Mouse (Mus musculus) E14TG2a.4 (cell line): ENCODE data around the gene Mid1ip1.

Experiments
- H3K27me3 ChIP-seq: 2 replicates; pipeline ENCODE4 v1.6.1; 2014; ENCODE audit warnings: low read length, control low read depth; ENCODE audit not compliant: insufficient read depth
- H3K36me3 ChIP-seq: 2 replicates; pipeline ENCODE4 v1.6.1; 2014; ENCODE audit warnings: low read length, control low read depth; ENCODE audit not compliant: insufficient read depth
- H3K4me1 ChIP-seq: replicated peaks from 2 replicates; pipeline ENCODE4 v1.6.1; 2014; ENCODE audit warnings: low read depth, low read length, control low read depth
- H3K4me3 ChIP-seq: replicated peaks from 2 replicates; pipeline ENCODE4 v1.5.1; 2014; ENCODE audit warnings: mild to moderate bottlenecking, low read length
- H3K9me3 ChIP-seq: 2 replicates; pipeline ENCODE4 v1.6.1; 2014; ENCODE audit warnings: low read length, control low read depth
- CTCF ChIP-seq: conservative IDR thresholded peaks from 2 replicates; pipeline ENCODE4 v1.5.1; 2014; ENCODE audit warnings: low read length
- NANOG ChIP-seq: IDR thresholded peaks from 2 replicates; pipeline ENCODE4 v1.6.1; 2014; ENCODE audit warnings: borderline replicate concordance, low read length, mixed read lengths
- POU5F1 ChIP-seq: IDR thresholded peaks from 2 replicates; pipeline ENCODE4 v1.6.1; 2014; ENCODE audit warnings: low read length, borderline replicate concordance

The Mid1ip1 gene

DNA sequence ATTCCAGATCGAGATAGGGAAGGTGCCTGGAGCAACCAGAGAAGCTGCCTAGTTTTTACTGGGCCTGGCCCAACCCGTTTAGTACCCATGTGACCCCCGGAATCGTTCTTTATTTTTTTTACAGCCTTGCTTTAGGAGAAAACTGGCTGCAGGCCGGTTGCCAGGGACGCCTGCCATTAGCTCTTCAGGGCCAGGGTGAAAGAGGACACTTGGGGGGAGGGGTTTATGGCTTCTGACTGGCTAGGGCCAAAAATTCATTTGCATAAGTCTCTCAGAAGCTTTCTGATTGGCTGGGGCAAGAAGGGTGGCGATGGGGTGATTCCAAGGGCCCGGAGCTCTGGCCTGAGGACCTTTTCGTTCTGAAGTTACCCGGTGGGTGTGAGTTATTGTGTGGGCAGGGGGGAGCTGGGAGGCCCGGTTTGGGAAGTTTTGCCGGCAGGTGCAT, at the start of gene Mid1ip1:
TSS of gene Mid1ip1 (plus strand) at position 318 of the 445 bp plus-strand sequence.
- TF ChIP-seq CTCF (no peak), NANOG (no peak), POU5F1 (no peak)
- Histone ChIP-seq H3K36me3 (no peaks in the 10 kb centered on the region), H3K4me1 (peaks cover 4% of the 10 kb centered on the region; the same call in 1 of the 2 replicates), H3K9me3 (peaks cover 4% of the 10 kb centered on the region; the same call in 1 of the 2 replicates), H3K27me3 (no peaks in the 10 kb centered on the region), H3K4me3 (peak within 1 kb of the TSS; percentile 80)

DNA sequence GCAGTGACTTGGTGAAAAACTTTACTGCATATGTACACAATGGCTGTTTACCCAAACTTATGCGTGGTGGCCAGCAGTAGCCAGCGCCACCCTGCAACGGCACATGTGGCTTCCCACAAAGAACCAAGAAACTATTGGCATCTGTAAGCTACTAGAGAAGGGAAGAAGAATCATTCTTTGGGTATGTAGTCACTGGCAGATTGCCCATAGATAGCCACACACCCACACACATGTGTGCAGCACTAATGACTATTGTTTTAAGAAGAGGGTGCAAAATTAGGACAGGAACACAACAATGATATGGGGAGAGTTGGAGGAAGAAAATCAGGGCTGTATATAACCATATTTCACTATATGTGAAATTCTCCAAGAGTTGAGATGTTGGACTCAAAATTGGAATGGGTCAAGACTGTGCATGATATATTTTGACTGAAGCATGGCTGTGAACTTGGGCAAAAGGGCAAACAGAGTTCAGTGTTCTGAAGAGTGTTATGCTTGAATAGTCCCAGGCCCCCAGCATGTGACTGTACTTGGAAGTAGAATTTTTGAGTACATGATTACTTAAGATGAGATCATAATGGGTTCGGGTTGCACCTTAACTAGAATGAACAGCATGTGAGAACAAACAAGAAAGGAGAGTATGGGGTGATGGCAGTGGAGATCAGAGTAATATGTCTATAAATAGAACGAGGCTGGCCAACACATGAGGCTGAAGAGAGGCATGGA, 20.2 kb upstream of the Mid1ip1 start:
- H3K4me3 ChIP-seq: no peak overlapping the region
- H3K9me3 ChIP-seq: no peaks in the 10 kb centered on the region
- TF ChIP-seq CTCF: no peak
- TF ChIP-seq NANOG: no peak
- TF ChIP-seq POU5F1: no peak
- H3K36me3 ChIP-seq: no peaks in the 10 kb centered on the region
- H3K27me3 ChIP-seq: no peaks in the 10 kb centered on the region
- no peaks in the 10 kb centered on the region for H3K4me1 ChIP-seq

DNA sequence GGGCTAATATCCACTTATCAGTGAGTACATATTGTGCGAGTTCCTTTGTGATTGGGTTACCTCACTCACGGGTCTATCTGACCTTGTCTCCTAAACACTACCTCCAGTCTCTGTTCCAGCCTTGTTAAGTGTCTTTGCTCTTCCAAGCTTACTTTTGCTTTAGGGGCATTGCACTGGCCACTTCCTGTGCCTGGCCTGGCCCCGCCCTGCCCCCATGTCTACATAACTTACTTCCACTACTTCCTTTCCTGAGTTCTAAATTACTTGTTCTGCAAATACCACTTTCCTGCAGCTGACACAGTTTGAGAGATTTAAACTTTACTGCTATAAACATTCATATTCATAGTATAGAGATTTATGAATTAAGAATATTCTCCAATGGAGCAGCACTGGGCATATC, 8.1 kb upstream of the Mid1ip1 start:
- H3K4me3 ChIP-seq: no peak overlapping the region
- H3K9me3 ChIP-seq: no peaks in the 10 kb centered on the region
- H3K4me1 ChIP-seq: no peaks in the 10 kb centered on the region
- H3K36me3 ChIP-seq: no peaks in the 10 kb centered on the region
- TF ChIP-seq NANOG: no peak
- TF ChIP-seq POU5F1: no peak
- no peak for TF ChIP-seq CTCF
- no peaks in the 10 kb centered on the region for H3K27me3 ChIP-seq

DNA sequence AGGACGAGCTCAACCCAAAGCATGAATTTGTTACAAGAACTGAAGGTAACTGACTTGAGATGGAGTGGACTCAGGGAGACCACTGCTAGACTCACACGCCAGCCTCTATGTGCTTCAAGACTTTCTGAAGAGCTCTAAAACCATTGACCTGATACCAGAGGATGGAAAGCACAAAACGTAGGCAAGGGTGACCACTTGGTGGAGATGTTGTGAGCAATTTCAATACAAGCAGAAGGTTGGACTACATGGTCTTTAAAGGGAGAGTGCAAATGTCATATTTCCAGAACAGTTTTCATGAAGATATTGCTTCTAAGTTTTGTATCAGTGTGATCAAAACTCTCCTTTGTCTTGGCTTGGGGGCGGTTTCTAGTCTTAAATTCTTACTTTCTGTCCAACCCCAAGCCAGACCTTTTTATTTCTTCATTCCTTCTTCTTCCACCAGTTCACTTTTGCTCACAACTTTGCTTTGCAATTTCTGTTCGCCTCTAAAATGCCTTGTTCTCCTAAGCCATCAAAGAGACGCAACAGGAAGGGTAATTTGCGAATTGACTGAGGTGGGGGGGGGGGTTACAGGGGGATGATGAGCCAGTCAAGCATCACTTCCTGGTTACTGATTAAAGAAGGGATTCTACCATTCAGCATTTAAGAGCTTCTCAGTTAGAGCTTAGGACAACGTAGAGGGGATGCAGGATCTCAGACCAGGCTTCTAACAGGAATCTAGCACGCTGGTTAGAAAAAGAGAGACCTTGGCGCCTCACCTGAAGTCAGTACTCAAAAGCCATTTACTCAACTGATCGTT, 775 bp upstream of the Mid1ip1 start:
- peaks cover 4% of the 10 kb centered on the region; the same call in 1 of the 2 replicates for H3K9me3 ChIP-seq
- no peaks in the 10 kb centered on the region for H3K36me3 ChIP-seq
- TF ChIP-seq CTCF (no peak), POU5F1 (no peak), NANOG (no peak)
- H3K4me1 ChIP-seq: peaks cover 4% of the 10 kb centered on the region; the same call in 1 of the 2 replicates
- H3K27me3 ChIP-seq: no peaks in the 10 kb centered on the region
- H3K4me3 ChIP-seq: no peak overlapping the region; the same call in 1 of the 2 replicates

DNA sequence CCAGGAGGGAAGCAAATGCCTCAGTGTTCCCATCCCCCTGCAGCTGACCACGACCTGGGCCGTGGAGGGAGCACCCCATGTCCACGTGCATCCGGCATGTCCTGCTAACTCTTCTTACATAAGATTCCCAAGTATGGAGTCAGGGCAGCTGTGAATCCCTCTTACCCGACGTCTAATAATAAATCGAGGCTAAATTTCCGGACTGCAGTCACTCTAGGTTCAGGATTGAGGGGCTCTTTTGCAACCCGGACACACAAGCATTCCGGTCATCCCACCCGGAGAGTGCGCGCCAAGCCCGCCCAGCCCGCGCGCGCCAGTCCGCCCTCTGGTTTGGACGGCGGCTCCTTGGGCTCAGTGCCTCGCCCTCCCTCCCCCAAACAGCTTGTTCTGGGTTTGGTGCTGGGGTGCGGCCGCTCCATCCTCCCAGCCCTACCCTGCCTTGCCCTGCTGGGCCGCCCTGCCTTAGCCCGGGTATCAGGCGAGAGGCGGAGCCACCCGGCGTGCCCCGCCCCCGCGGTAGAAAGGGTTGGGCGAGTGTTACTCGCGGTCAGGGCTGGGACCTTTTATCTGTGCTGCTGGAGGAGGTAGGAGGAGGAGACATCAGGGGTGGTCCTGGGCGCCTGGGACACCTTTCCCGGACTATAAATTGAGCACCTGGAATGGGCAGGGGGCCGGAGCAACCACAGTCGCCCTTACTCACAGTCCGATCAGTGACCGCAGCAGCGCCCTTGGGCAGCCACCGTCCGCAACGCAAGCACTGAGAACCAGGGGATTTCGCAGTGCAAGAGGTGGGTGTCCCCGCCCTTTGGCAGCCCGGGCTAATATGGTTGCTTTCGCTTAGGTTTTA, 2.3 kb downstream of the Mid1ip1 start:
- peaks cover 4% of the 10 kb centered on the region; the same call in 1 of the 2 replicates for H3K9me3 ChIP-seq
- TF ChIP-seq CTCF: no peak
- H3K4me1 ChIP-seq: peaks cover 7% of the 10 kb centered on the region; the same call in 1 of the 2 replicates
- H3K36me3 ChIP-seq: no peaks in the 10 kb centered on the region
- peak overlapping the region; percentile 80 for H3K4me3 ChIP-seq
- H3K27me3 ChIP-seq: no peaks in the 10 kb centered on the region

DNA sequence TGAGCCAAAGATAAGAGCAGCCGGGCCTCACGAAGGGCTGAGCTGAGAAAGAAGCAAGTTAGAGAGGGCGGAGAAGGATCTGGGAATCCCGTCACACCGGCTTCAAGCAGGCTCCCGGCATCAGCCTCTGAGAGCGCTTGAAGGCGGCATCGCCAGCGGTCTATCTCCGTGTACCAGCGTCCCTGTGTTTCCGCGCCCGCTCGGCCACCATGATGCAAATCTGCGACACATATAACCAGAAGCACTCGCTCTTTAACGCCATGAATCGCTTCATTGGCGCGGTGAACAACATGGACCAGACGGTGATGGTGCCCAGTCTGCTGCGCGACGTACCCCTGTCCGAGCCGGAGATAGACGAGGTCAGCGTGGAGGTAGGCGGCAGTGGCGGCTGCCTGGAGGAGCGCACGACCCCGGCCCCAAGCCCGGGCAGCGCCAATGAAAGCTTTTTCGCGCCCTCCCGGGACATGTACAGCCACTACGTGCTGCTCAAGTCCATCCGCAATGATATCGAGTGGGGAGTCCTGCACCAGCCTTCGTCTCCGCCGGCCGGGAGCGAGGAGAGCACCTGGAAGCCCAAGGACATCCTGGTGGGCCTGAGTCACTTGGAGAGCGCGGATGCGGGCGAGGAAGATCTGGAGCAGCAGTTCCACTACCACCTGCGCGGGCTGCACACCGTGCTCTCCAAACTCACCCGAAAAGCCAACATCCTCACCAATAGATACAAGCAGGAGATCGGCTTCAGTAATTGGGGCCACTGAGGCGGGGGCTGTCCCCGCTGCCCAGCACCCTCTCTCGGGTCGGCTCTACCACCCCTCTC, 3.4 kb downstream of the Mid1ip1 start:
- no peaks in the 10 kb centered on the region for H3K27me3 ChIP-seq
- no peaks in the 10 kb centered on the region; the same call in 1 of the 2 replicates for H3K9me3 ChIP-seq
- TF ChIP-seq NANOG (no peak), CTCF (no peak), POU5F1 (no peak)
- H3K4me1 ChIP-seq: peaks cover 7% of the 10 kb centered on the region; the same call in 1 of the 2 replicates
- H3K36me3 ChIP-seq: no peaks in the 10 kb centered on the region
- H3K4me3 ChIP-seq: peak overlapping the region; percentile 80

DNA sequence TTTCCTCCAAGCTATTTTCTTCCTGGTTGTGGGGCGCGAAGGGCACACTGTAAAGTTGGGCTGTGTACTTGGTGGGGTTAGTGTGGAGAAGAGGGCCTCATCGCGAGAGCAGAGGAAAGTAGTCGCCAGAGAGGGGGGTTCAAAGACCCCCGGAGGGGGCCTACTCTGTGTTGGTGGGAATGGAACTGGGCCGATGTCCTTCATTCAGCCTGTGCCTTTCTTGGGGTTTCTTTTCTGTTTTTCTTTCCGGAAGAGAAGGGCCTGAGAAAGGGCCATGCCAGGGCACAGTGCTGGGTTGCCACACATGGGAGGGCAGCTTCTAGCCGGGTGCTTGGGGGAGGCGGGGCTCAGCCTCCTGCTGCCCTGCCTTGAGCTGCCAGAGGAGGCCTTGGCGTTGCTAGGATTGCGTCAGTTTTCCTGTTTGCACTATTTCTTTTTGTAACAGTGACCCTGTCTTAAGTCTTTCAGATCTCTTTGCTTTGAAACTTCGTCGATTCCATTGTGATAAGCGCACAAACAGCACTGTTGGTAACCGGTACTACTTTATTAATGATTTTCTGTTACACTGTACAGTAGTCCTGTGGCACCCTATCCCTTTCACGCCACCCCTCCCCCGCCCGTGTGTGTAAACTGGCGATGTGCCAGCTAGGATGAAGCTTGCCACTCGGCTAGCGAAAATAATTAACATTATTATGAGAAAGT, 4.2 kb downstream of the Mid1ip1 start:
- H3K9me3 ChIP-seq: no peaks in the 10 kb centered on the region
- peak overlapping the region; percentile 80 for H3K4me3 ChIP-seq
- peaks cover 6% of the 10 kb centered on the region; the same call in 1 of the 2 replicates for H3K4me1 ChIP-seq
- H3K27me3 ChIP-seq: no peaks in the 10 kb centered on the region
- TF ChIP-seq NANOG (no peak), CTCF (no peak), POU5F1 (no peak)
- H3K36me3 ChIP-seq: no peaks in the 10 kb centered on the region
